Mouse (Mus musculus) CD8-positive naive resting alpha-beta T cell, adult 57 days (primary cell): ENCODE results near the gene Cntn1. TPM values are rescaled to one million over a fixed set of nuclear protein-coding genes. Genes with fewer than 3 reads are reported as not detected.

ENCODE experiments used
- total RNA-seq: library from RNA; stranded (reverse); gene quantifications from one replicate; pipeline ENCODE4 v1.2.4, GENCODE M21; 2023

The Cntn1 gene
- not detected for total RNA-seq

GRCm38 (mm10) chr15:92050996-92051352 lies at the start of gene Cntn1:
TSS of gene Cntn1 (plus strand) at chr15:92051165.

Other genes with a start within 250 kb of the Cntn1 start
- gene Smgc, start 212.9 kb upstream of the Cntn1 start, total RNA-seq: not detected